Mouse (Mus musculus): Measurements from ENCODE around the gene Xpo6. TPM values are rescaled to one million over a fixed set of nuclear protein-coding genes. Genes with fewer than 3 reads are reported as not detected.

Xpo6 gene
- 100 to 1,000 TPM in 1 of 2 experiments, 10 to 100 TPM in 1; 98.4 to 103 TPM for total RNA-seq (2021)
- long read RNA-seq, experiment 1, full-length matches to known transcripts = 8 of 17 reads
- long read RNA-seq, experiment 1, partial matches to known transcripts = 4 of 17 reads
- long read RNA-seq, experiment 1, other reads (novel, unspliced or antisense) = 5 of 17 reads
- long read RNA-seq, experiment 2, full-length matches to known transcripts = 22 of 43 reads
- long read RNA-seq, experiment 2, partial matches to known transcripts = 14 of 43 reads
- long read RNA-seq, experiment 2, other reads (novel, unspliced or antisense) = 7 of 43 reads

GRCm38 (mm10) chr7:126200178-126200996 is at the start of gene Xpo6:
Xpo6 (minus strand) TSS chr7:126200501.
- peak; percentile 87 to 91 for DNase-seq (ENCODE audit: low spot score in 2 of 2)

- DNase-seq (ENCODE audit: low spot score in 2 of 2) = no peak
Measured at GRCm38 (mm10) chr7:126249986-126250385, 49.7 kb upstream of the Xpo6 start.

GRCm38 (mm10) chr7:126249146-126249545 is 48.8 kb upstream of the Xpo6 start:
- DNase-seq (ENCODE audit: low spot score in 2 of 2) = no peak

GRCm38 (mm10) chr7:126248641-126249141 is 48.4 kb upstream of the Xpo6 start:
- no peak for DNase-seq (ENCODE audit: low spot score in 2 of 2)

- no peak for DNase-seq (ENCODE audit: low spot score in 2 of 2)
Measured at GRCm38 (mm10) chr7:126248088-126248487, 47.8 kb upstream of the Xpo6 start.

- no peak for DNase-seq (ENCODE audit: low spot score in 2 of 2)
Measured at GRCm38 (mm10) chr7:126244168-126244750, 44.0 kb upstream of the Xpo6 start.

- DNase-seq (ENCODE audit: low spot score in 2 of 2) = no peak
Measured at GRCm38 (mm10) chr7:126240814-126241360, 40.6 kb upstream of the Xpo6 start.

GRCm38 (mm10) chr7:126236794-126237192 is 36.5 kb upstream of the Xpo6 start:
- DNase-seq (ENCODE audit: low spot score in 2 of 2) = no peak

GRCm38 (mm10) chr7:126236083-126236793 is 35.9 kb upstream of the Xpo6 start:
- no peak for DNase-seq (ENCODE audit: low spot score in 2 of 2)

- DNase-seq (ENCODE audit: low spot score in 2 of 2) = no peak
Measured at GRCm38 (mm10) chr7:126234611-126235010, 34.3 kb upstream of the Xpo6 start.

GRCm38 (mm10) chr7:126232345-126233071 is 32.2 kb upstream of the Xpo6 start:
- DNase-seq (ENCODE audit: low spot score in 2 of 2) = no peak

- no peak for DNase-seq (ENCODE audit: low spot score in 2 of 2)
Measured at GRCm38 (mm10) chr7:126230357-126231148, 30.3 kb upstream of the Xpo6 start.

- DNase-seq (ENCODE audit: low spot score in 2 of 2) = no peak
Measured at GRCm38 (mm10) chr7:126226136-126226535, 25.8 kb upstream of the Xpo6 start.

- no peak for DNase-seq (ENCODE audit: low spot score in 2 of 2)
Measured at GRCm38 (mm10) chr7:126222753-126223152, 22.5 kb upstream of the Xpo6 start.

GRCm38 (mm10) chr7:126220611-126221010 is 20.3 kb upstream of the Xpo6 start:
- DNase-seq (ENCODE audit: low spot score in 2 of 2) = no peak

GRCm38 (mm10) chr7:126218311-126218710 is 18.0 kb upstream of the Xpo6 start:
- no peak for DNase-seq (ENCODE audit: low spot score in 2 of 2)

- DNase-seq (ENCODE audit: low spot score in 2 of 2) = no peak
Measured at GRCm38 (mm10) chr7:126216867-126217266, 16.6 kb upstream of the Xpo6 start.

- no peak for DNase-seq (ENCODE audit: low spot score in 2 of 2)
Measured at GRCm38 (mm10) chr7:126210856-126211255, 10.6 kb upstream of the Xpo6 start.

- DNase-seq (ENCODE audit: low spot score in 2 of 2) = no peak
Measured at GRCm38 (mm10) chr7:126200997-126201345, 670 bp upstream of the Xpo6 start.
